Mouse (Mus musculus): ENCODE measurements around the gene Itga2. TPM values are rescaled to one million over a fixed set of nuclear protein-coding genes. Genes with fewer than 3 reads are reported as not detected.

Itga2 gene
- polyA plus RNA-seq, 1 experiment: 1.3 TPM

- no peak overlapping the region for H3K4me3 ChIP-seq (ENCODE audit: insufficient read depth, low read length)
- no peak for TF ChIP-seq POLR2A (IDR thresholded peaks at IDR 0.05; ENCODE audit: low read depth, low read length)
- no peak for TF ChIP-seq CTCF (IDR thresholded peaks at IDR 0.05; ENCODE audit: borderline replicate concordance, insufficient read depth, low read length)
- H3K27ac ChIP-seq (ENCODE audit: insufficient read depth, low read length): no peak overlapping the region
- H3K4me1 ChIP-seq (ENCODE audit: control insufficient read depth, insufficient read depth, low read length): no peaks in the 10 kb centered on the region
Measured at GRCm38 (mm10) chr13:114801857-114802256, 130.0 kb downstream of the Itga2 start.

- TF ChIP-seq POLR2A (IDR thresholded peaks at IDR 0.05; ENCODE audit: low read depth, low read length): no peak
- H3K4me3 ChIP-seq (ENCODE audit: insufficient read depth, low read length): no peak overlapping the region
Measured at GRCm38 (mm10) chr13:114793250-114794030, 138.5 kb downstream of the Itga2 start.

GRCm38 (mm10) chr13:114791511-114791910 is 140.4 kb downstream of the Itga2 start:
- no peak overlapping the region for H3K27ac ChIP-seq (ENCODE audit: insufficient read depth, low read length)
- H3K4me3 ChIP-seq (ENCODE audit: insufficient read depth, low read length): no peak overlapping the region
- no peaks in the 10 kb centered on the region; the same call in 1 of the 2 replicates for H3K4me1 ChIP-seq (ENCODE audit: control insufficient read depth, insufficient read depth, low read length)
- TF ChIP-seq CTCF (IDR thresholded peaks at IDR 0.05; ENCODE audit: borderline replicate concordance, insufficient read depth, low read length): no peak
- no peak for TF ChIP-seq POLR2A (IDR thresholded peaks at IDR 0.05; ENCODE audit: low read depth, low read length)

More at GRCm38 (mm10) chr13:114793250-114794030, 138.5 kb downstream of the Itga2 start:
- Histone ChIP-seq H3K4me1 (ENCODE audit: control insufficient read depth, insufficient read depth, low read length) (no peaks in the 10 kb centered on the region; the same call in 1 of the 2 replicates), H3K27ac (ENCODE audit: insufficient read depth, low read length) (no peak overlapping the region)

Other genes starting within 250 kb of the Itga2 start
- 45.0 and 58.2 TPM in 2 replicates for gene Mocs2, start 113.9 kb downstream of the Itga2 start, polyA plus RNA-seq (2011; ENCODE audit: insufficient read length, low read depth, missing spikeins)
- gene Pelo, start 158.1 kb upstream of the Itga2 start, polyA plus RNA-seq (2011; ENCODE audit: insufficient read length, low read depth, missing spikeins): 14.1 and 17.0 TPM in 2 replicates
- gene Gm49395, start 169.8 kb upstream of the Itga2 start, polyA plus RNA-seq (2011; ENCODE audit: insufficient read length, low read depth, missing spikeins): 3.5 and 6.6 TPM in 2 replicates
- gene Itga1, start 169.9 kb upstream of the Itga2 start, polyA plus RNA-seq (2011; ENCODE audit: insufficient read length, low read depth, missing spikeins): 17.9 and 23.1 TPM in 2 replicates